Comparison of ENCODE assay signal across 13 mouse cellular contexts in genomic region chr16:10416866-10417265, GRCm38 (mm10). TPM values are rescaled to one million over a fixed set of nuclear protein-coding genes. Genes with fewer than 3 reads are reported as not detected.
DNase-seq lines count a peak whose midpoint lies in the region; ATAC-seq and TF ChIP-seq lines count a peak whose summit lies in the region.
"Had no signal": no experiment of that assay in that cellular context is flagged by ENCODE, and none has a peak within 500 bp of the region (broad histone marks: within the 10 kb centered on the region; RNA-seq: fewer than 3 reads in every experiment).

No protein-coding gene starts in this region.

- 99% methylated on average over 4 of the region's 4 CpGs for WGBS in kidney, postnatal 0 days
- WGBS in bone marrow, adult 2 months: 93% methylated on average over 4 of the region's 4 CpGs

- H3K9me3 ChIP-seq in kidney, postnatal 0 days (replicated peaks; ENCODE audit: low read length): no peaks in the 10 kb centered on the region
- H3K9me3 ChIP-seq: embryonic facial prominence, embryonic 15.5 days had no signal

- ATAC-seq in kidney, postnatal 0 days (replicated peaks; ENCODE audit: low FRiP score, low read depth): no peak
- ATAC-seq in erythroblast, adult 5-6 weeks (replicated peaks; ENCODE audit: low FRiP score, poor library complexity, severe bottlenecking): no peak
- ATAC-seq in inflammation-experienced regulatory T-cells, adult 6 months: no peak
- ATAC-seq: activated CD4-positive, CD25-positive, alpha-beta regulatory T cell, adult 4 months had no signal

- no peak for TF ChIP-seq POLR2A in bone marrow, adult 2 months (IDR thresholded peaks at IDR 0.05; ENCODE audit: borderline replicate concordance, control insufficient read depth, low read depth, low read length)

- no peak overlapping the region for H3K4me3 ChIP-seq in kidney, postnatal 0 days (replicated peaks; ENCODE audit: low read depth, low read length)
- H3K4me3 ChIP-seq in bone marrow, adult 2 months (replicated peaks; ENCODE audit: control insufficient read depth, low read depth, low read length): no peak overlapping the region
- H3K4me3 ChIP-seq: embryonic facial prominence, embryonic 15.5 days; myocyte had no signal

- no peak overlapping the region for H3K9ac ChIP-seq in kidney, postnatal 0 days (ENCODE audit: low read depth, low read length)
- H3K9ac ChIP-seq: embryonic facial prominence, embryonic 15.5 days had no signal

- no peak for DNase-seq in kidney, postnatal 0 days (ENCODE audit: low spot score)
- DNase-seq in kidney, adult 8-10 months: no peak
- peak; percentile 29 for DNase-seq in thymus, postnatal 25 days
- no peak for DNase-seq in thymus, postnatal 10 days (ENCODE audit: low spot score in 2 of 2)
- DNase-seq: cerebellum, adult 11 months; right cerebral cortex, adult 18-20 months had no signal

- 0 out of 2 replicates have a peak, but pooled peaks cover 3% of the 10 kb centered on the region for H3K4me1 ChIP-seq in kidney, postnatal 0 days (replicated peaks; ENCODE audit: insufficient read depth, low read length)
- H3K4me1 ChIP-seq in bone marrow, adult 2 months (ENCODE audit: control insufficient read depth, insufficient read depth, low read length): no peaks in the 10 kb centered on the region

- H3K36me3 ChIP-seq in kidney, postnatal 0 days (ENCODE audit: insufficient read depth, low read length): peaks cover 45% of the 10 kb centered on the region

- no peak overlapping the region for H3K4me2 ChIP-seq in kidney, postnatal 0 days (ENCODE audit: low read length)
- H3K4me2 ChIP-seq: embryonic facial prominence, embryonic 15.5 days had no signal

- H3K27ac ChIP-seq in kidney, postnatal 0 days: no peak overlapping the region
- no peak overlapping the region for H3K27ac ChIP-seq in bone marrow, adult 2 months (ENCODE audit: control insufficient read depth, insufficient read depth, low read depth, low read length, poor library complexity)
- H3K27ac ChIP-seq: embryonic facial prominence, embryonic 15.5 days had no signal

- TF ChIP-seq CTCF in kidney, postnatal 0 days (IDR thresholded peaks at IDR 0.05; ENCODE audit: low read depth): peak; percentile 47
- peak; percentile 35 for TF ChIP-seq CTCF in bone marrow, adult 2 months (IDR thresholded peaks at IDR 0.05; ENCODE audit: control insufficient read depth, insufficient read depth, low read length)

- H3K27me3 ChIP-seq in kidney, postnatal 0 days (ENCODE audit: insufficient read depth, low read length): no peaks in the 10 kb centered on the region
- H3K27me3 ChIP-seq: embryonic facial prominence, embryonic 15.5 days had no signal

RNA-seq across cellular contexts. Expression of gene Nubp1, which starts 5.1 kb away (rescaled TPM):
- 55.7 and 57.7 TPM in 2 replicates for polyA plus RNA-seq in kidney, postnatal 0 days (2015; fragmentation: Nextera tagmentation; extraction: Ambion mirVana)
- polyA plus RNA-seq in bone marrow, adult 2 months (2011; ENCODE audit: insufficient read depth, insufficient read length, low replicate concordance, missing spikeins): 12.7 and 21.4 TPM in 2 replicates
- total RNA-seq in erythroblast, adult 5-6 weeks (2015; ENCODE audit: low replicate concordance): 1.0 and 6.7 TPM in 2 replicates
- total RNA-seq in erythroblast, adult 5-6 weeks (2017; ENCODE audit: low replicate concordance): 7.8 and 8.6 TPM in 2 replicates
- 10 to 100 TPM; 46.9 to 77.0 (median 47.2) TPM for polyA plus RNA-seq in inflammation-experienced regulatory T-cells, adult 6 months (2017; shearing (Covaris generic))

RNA-seq across cellular contexts. Expression of gene Tekt5, which starts 21.6 kb away (rescaled TPM):
- 1.1 and 1.2 TPM in 2 replicates for polyA plus RNA-seq in kidney, postnatal 0 days (2015; fragmentation: Nextera tagmentation; extraction: Ambion mirVana)
- 0.77 TPM in 1 of 2 replicates, not detected in the other for polyA plus RNA-seq in bone marrow, adult 2 months (2011; ENCODE audit: insufficient read depth, insufficient read length, low replicate concordance, missing spikeins)
- not detected in 2 replicates for total RNA-seq in erythroblast, adult 5-6 weeks (2015; ENCODE audit: low replicate concordance)
- total RNA-seq in erythroblast, adult 5-6 weeks (2017; ENCODE audit: low replicate concordance): not detected in 2 replicates
- not detected for polyA plus RNA-seq in inflammation-experienced regulatory T-cells, adult 6 months (2017; shearing (Covaris generic))
- total RNA-seq: hematopoietic stem cell, adult 5-6 weeks had no signal
- polyA plus RNA-seq: activated CD4-positive, CD25-positive, alpha-beta regulatory T cell, adult 4 months had no signal

RNA-seq across cellular contexts. Expression of gene Tvp23a, which starts 30.3 kb away (rescaled TPM):
- polyA plus RNA-seq in kidney, postnatal 0 days (2015; fragmentation: Nextera tagmentation; extraction: Ambion mirVana): 5.9 and 6.9 TPM in 2 replicates
- 0.85 TPM in 1 of 2 replicates, not detected in the other for polyA plus RNA-seq in bone marrow, adult 2 months (2011; ENCODE audit: insufficient read depth, insufficient read length, low replicate concordance, missing spikeins)
- total RNA-seq in erythroblast, adult 5-6 weeks (2015; ENCODE audit: low replicate concordance): not detected in 2 replicates
- not detected in 2 replicates for total RNA-seq in erythroblast, adult 5-6 weeks (2017; ENCODE audit: low replicate concordance)
- polyA plus RNA-seq in inflammation-experienced regulatory T-cells, adult 6 months (2017; shearing (Covaris generic)): 1 to 10 TPM in 1 of 3 experiments, under 1 TPM in 2; 0.75 to 1.7 (median 0.92) TPM
- total RNA-seq: hematopoietic stem cell, adult 5-6 weeks had no signal
